Mouse (Mus musculus) spleen, adult 12 weeks (tissue): ENCODE measurements around the gene Prrx1.

Source experiments
- DNase-seq: peaks from one replicate; pipeline ENCODE4 v3.0.0; 2022; ENCODE audit warnings: low spot score

The Prrx1 gene

DNA sequence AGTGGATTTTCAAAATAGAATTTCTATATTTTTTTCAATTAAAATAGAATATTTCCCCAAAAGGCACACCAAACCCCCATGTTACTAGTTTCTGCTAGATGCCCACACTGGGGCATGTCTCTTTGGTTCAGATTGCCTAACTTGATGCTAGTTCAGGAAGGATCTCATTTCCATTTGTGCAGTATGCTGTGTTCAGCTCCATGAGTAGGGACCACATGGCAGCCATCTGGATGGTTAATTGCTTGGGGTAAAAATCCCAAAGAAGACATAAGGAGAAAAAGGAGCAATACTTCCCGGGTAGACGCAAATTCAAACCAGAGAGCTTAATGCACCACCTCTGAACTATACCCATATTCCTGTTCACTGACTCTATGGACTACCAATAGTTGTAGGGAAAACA is 57.6 kb downstream of the Prrx1 start:
- DNase-seq = no peak

DNA sequence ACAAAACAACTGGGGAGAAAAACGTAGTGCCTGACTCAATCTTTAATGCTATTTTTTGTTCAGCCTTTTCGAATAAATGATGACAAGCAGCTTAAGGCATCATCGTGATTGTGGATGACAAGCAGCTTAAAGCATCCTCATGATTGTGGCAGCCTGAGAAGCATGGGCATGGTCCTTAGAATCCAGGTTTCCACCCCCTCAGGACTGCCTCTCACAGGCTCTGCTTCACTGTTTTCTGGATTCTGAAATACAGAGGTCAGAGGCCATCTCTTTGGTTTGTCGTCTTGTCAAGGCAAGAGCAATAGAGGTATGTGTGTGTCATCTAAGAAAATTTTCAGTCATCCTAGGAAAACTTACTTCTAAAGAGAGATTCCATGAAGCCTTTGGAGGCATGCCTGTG is 60.7 kb downstream of the Prrx1 start:
- DNase-seq = no peak

DNA sequence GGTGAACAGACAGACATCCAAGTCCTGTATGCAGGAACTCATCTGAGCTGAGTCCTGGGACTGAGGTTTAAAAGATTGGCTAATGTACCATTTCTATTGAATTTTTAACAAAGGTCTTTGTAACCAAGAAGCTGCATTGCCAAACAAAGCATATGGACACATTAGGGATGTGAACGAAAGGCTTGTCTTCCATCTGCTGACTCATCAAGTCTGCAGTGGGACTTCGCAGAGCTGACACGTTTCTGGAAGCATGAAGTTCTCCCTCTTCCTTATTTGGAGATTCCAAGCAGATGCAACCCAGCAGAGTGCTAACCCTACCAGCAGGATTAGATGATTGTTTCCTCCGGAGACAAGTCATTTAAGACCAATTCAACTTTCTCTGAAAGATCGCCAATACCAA is 61.2 kb downstream of the Prrx1 start:
- DNase-seq = no peak

DNA sequence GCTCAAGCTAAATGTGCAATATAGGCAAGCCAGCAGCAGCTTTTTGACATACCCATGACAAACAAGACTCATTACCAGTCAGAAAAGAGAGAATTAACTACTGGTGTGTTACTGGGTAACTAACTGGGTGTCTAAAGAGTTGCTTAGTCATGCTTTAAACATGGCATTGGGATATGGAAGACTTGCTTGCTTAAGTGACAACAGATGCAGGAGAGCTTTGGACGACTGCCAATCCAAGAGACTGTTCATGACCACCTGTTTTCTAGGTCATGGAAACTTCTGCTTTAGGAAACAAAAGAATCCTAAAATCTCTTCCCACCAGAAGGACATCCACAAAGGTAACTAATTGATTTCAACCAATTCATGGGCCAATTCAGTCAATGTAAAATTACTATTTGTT is 61.7 kb downstream of the Prrx1 start:
- no peak for DNase-seq

DNA sequence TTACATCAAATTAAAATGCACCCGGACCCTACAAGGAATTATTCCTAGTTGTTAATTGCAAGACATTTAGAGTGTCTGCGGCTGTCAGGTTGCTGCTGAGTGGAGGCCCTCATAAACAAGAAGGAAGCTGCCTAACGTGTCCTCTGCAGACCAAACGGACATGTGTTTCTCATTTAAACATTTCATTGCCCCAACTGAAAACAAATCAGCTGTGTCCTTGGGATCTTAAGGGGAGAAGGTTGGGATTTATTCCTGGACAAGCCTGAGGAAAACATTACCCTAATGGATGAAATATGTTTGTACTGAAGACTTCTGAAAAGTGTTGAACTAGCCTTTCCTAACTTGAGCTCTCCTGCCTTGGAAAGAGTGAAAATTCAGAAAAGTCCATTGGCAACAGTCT is 74.6 kb downstream of the Prrx1 start:
- no peak for DNase-seq

DNA sequence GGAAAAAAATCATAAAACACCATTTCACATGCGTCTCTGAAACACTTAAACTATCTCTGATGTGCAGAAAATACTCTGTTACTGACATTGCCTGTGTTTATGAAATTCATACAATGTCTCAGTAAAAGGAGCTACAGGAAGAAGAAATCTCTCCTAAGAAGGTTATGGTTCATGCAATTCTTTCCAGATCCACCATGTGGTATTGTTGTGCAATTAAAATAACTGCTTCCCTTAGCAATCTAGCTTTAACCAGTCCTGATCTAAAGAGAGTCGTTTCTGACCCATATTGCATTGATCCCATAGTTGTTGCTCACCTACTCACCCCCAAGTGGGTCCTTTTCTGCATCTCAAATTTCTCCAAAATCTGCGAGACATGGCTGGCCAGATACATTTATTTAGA is 82.3 kb downstream of the Prrx1 start:
- DNase-seq = no peak

DNA sequence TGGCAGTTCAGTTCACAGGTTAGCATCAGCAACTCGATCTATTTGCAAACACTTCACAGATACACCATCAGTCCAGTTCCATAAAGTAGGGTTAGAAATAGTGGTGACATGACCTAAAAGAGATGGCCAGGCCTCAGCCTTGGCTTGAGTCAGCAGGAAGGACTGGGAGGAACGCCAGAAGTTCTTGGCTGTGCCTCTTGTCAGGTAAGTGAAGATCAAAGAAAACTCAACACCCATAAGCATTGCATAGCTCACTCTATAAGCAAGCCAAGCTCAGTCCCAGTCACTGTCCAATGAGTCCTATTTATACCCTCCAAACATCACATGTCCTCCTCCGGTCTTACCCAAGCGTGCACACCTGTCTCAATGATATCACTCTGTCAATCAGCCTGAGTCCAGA is 87.2 kb downstream of the Prrx1 start:
- DNase-seq = no peak

DNA sequence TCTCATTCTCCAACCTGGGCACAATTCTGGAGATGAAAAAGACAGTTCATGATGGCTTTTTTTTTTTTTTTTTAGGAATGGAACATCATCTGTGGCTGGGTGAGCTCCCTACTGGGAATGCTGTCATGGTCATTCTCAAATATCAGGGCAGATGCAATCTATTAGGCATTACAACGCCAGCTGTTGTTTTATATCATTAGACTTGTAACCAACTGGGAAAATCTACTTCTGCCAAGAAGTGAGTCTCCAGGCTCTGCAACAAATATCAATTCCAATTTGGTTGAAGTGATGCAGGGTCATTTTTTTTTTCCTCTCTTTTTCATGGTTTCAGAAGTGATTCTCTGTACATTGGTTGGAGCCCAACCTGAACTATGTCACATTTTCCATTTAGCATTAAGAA is 91.7 kb downstream of the Prrx1 start:
- no peak for DNase-seq

DNA sequence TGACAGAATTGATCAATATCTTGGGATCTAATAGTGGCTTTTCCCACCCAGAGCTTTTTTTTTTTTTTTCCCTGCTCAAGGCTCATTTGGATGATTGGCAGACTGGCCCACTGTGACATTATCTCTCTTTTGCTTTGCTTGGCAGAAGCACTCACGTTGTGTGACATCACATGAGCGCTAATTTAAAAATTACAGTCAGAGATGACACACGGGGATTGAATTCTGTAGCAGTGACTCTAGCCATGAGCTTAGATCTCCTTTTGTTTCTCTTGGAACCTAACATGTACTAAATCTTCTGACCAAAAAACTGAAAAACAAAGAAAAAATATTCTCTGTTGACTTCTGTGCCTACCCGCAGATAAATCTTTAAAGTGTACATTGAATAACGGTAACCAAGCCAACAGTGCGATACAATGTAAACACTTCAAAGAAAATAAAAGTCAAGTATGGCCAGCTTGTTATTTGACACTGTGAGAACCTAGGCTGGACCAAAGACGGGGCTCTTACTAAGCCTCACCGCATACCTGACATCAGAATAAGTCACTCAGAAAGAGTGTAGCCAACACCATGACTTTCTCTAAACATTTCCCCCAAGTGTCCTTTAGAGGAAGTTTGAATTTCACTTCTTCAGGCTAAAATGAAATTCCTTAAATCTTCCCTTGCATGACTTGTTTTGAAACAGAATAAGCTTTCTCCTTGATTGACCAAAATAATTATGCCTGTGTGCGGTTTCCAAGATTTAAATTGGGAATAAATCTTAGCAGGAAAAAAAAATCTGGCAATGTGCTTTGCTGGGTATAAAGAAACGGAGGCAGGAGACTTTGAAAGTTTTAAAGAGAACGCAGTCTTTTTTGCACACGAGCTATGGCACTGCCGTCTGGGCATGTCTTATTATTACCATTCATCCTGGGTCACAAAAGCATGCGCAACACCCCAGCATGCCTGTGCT is 104.3 kb downstream of the Prrx1 start:
- no peak for DNase-seq

DNA sequence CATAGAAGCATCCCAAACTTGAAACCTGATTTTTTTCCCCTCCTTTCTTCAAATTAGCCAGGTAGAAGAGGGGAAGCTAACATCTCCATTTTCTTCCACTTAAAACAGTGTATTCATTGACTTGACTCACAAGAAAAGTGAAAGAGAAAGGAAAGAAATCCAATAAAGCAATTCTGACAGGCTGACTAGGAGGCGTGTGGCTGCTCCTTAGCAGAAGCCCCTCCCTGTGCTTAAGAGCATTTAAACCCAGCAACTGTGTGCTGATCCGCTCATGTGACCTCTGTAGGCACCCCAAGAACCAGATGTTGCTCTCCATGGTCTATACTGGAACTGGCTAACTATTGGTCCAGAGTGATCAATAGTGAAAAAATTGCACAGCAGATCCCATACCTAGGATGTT is 114.7 kb downstream of the Prrx1 start:
- no peak for DNase-seq

DNA sequence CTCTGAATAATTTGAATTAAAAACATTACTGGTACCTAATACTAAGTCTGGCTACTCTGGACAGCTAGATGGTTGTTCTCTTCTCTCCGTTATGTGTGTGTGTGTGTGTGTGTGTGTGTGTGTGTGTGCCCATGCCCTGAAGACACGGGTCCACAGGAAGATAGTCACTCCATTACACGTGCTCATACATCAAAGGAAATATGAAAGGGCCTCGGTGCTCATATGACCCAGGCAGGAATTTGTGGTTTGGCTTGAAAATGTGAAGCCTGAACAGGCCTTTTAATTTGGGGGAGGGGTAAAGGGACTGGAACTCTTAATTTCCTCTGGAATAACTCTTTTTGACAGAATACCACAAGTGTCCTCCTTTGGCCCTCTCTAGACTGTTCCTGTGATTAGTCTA is 115.5 kb downstream of the Prrx1 start:
- no peak for DNase-seq
